In genomic region chr1:80069141-80069540, GRCm38 (mm10) we compare ENCODE assay signal across 18 mouse cellular contexts.
DNase-seq lines count a peak whose midpoint lies in the region; TF ChIP-seq lines count a peak whose summit lies in the region.
"Had no signal": no experiment of that assay in that cellular context is flagged by ENCODE, and none has a peak within 500 bp of the region (broad histone marks: within the 10 kb centered on the region; RNA-seq: fewer than 3 reads in every experiment).

No protein-coding gene starts in this region.

- peak; percentile 59 for DNase-seq in adrenal gland, adult 8-10 months
- DNase-seq in adrenal gland, postnatal 25 days: no peak
- DNase-seq in kidney, adult 2 months: peak; percentile 74
- no peak for DNase-seq in kidney, postnatal 10 days
- DNase-seq in adrenal gland, postnatal 10 days: peak; percentile 55
- peak; percentile 15 for DNase-seq in brain, embryonic 14.5 days (ENCODE audit: low read depth)
- DNase-seq in layer of hippocampus, postnatal 36 days: no peak
- DNase-seq in lung, postnatal 36 days: no peak
- DNase-seq: cerebellum, adult 18-20 months; liver, embryonic 13.5 days; lung, embryonic 14.5 days; right cerebral cortex, adult 18-20 months; right cerebral cortex, postnatal 4 days; thymus, postnatal 36 days had no signal

- TF ChIP-seq POLR2A in kidney, adult 2 months (IDR thresholded peaks at IDR 0.05; ENCODE audit: low read depth, low read length): no peak
- no peak for TF ChIP-seq POLR2A in brain, embryonic 14.5 days (IDR thresholded peaks at IDR 0.05; ENCODE audit: borderline replicate concordance, extremely low read depth, insufficient read depth, insufficient read length, poor library complexity, severe bottlenecking)

- WGBS in kidney, adult 2 months: 50% methylated on average over 4 of the region's 4 CpGs

- H3K36me3 ChIP-seq in kidney, adult 2 months (ENCODE audit: control insufficient read depth, insufficient read depth, low read length): no peaks in the 10 kb centered on the region
- H3K36me3 ChIP-seq: forebrain, embryonic 15.5 days; heart, embryonic 10.5 days; limb, embryonic 13.5 days; liver, embryonic 13.5 days; neural tube, embryonic 15.5 days had no signal

- no peaks in the 10 kb centered on the region for H3K27me3 ChIP-seq in kidney, adult 2 months (replicated peaks; ENCODE audit: control insufficient read depth, insufficient read depth, low read length)
- H3K27me3 ChIP-seq: forebrain, embryonic 15.5 days; limb, embryonic 13.5 days; liver, embryonic 13.5 days; neural tube, embryonic 15.5 days had no signal

- no peak overlapping the region for H3K4me3 ChIP-seq in kidney, adult 2 months (ENCODE audit: insufficient read depth, low read depth, low read length)
- H3K4me3 ChIP-seq: forebrain, embryonic 15.5 days; heart, embryonic 10.5 days; limb, embryonic 13.5 days; liver, embryonic 13.5 days; neural tube, embryonic 15.5 days had no signal

- TF ChIP-seq CTCF in kidney, adult 2 months (conservative IDR thresholded peaks at IDR 0.05; ENCODE audit: insufficient read depth, insufficient read length, low read depth, low read length): no peak
- TF ChIP-seq CTCF in brain, embryonic 14.5 days (IDR thresholded peaks at IDR 0.05; ENCODE audit: borderline replicate concordance, extremely low read depth, insufficient read depth, insufficient read length): no peak

- H3K27ac ChIP-seq in kidney, adult 2 months (ENCODE audit: insufficient read depth, low read depth, low read length): no peak overlapping the region
- H3K27ac ChIP-seq: forebrain, embryonic 15.5 days; heart, embryonic 10.5 days; limb, embryonic 13.5 days; liver, embryonic 13.5 days; neural tube, embryonic 15.5 days had no signal

- H3K4me1 ChIP-seq in kidney, adult 2 months (ENCODE audit: control insufficient read depth, insufficient read depth, low read length): no peaks in the 10 kb centered on the region
- H3K4me1 ChIP-seq: forebrain, embryonic 15.5 days; heart, embryonic 10.5 days; limb, embryonic 13.5 days; liver, embryonic 13.5 days; neural tube, embryonic 15.5 days had no signal

Comparison
In these comparisons a context has a peak if more than half of its experiments do, and no peak if none do; other contexts are left out.
1. DNase-seq: peak in adrenal gland, adult 8-10 months (single experiment), kidney, adult 2 months (single experiment), adrenal gland, postnatal 10 days (single experiment) and brain, embryonic 14.5 days (single experiment); none in adrenal gland, postnatal 25 days (single experiment), kidney, postnatal 10 days (single experiment), layer of hippocampus, postnatal 36 days (0 of 2) and lung, postnatal 36 days (single experiment).